Mouse (Mus musculus): Measurements from ENCODE around the gene Rbms3. TPM values are rescaled to one million over a fixed set of nuclear protein-coding genes. Genes with fewer than 3 reads are reported as not detected.

Gene Rbms3
- polyA plus RNA-seq, 1 experiment from 2014 or later = 18.9 TPM

DNA sequence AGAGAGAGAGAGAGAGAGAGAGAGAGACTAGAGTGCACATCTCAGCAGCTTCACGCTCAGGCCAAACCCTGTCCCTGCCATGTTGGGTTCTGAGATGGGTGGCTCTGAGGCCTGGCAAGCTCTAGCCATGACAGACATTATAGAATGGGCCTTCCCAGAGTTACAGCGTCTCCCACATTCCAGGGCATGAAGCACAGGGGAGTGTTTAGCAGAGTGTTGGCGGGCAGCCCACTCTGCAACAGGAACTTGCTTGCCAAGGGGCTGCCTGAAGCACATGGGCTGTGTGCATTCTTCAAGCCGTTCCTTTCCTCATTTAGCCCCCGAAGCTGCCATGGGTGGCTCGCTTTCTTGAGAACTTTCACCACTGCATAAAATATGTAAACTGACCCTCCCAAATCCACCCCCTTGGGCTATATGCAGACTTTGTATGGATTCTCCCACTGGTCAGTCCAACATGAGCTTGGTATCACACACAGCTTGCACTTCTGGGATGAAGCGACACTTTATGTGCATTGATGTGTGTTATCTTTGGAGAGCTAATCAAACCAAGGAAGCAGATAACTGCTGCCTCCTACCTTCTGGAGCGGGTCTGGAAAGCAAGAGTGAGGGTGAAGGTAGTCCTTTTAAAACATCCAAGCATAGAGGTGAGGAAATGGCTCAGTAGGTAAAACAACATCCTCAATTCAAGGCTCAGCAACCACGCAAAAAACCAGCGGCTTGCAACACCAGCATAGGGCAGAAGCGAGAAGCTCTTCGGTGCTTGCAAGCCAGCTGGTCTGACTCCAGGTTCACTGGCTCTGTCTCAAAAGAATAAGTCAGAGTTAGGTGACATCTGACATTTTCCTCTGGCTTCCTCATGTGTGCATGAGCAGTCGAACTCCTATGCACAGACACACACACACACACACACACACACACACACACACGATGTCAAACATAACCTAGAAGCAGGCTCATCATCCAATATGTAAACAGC is 436.9 kb downstream of the Rbms3 start:
- Histone ChIP-seq H3K4me2 (replicated peaks) (no peak overlapping the region), H3K27me3 (no peaks in the 10 kb centered on the region), H3K36me3 (no peaks in the 10 kb centered on the region), H3K9ac (replicated peaks) (no peak overlapping the region), H3K27ac (replicated peaks) (no peak overlapping the region), H3K9me3 (no peaks in the 10 kb centered on the region), H3K4me1 (peaks cover 16% of the 10 kb centered on the region), H3K4me3 (no peak overlapping the region)
- 65% methylated on average over 14 of the region's 14 CpGs for WGBS
- peak; percentile 93 for ATAC-seq (replicated peaks)

GRCm38 (mm10) chr9:117192093-117192492 is 437.6 kb downstream of the Rbms3 start:
- no peak overlapping the region for H3K4me2 ChIP-seq (replicated peaks)
- no peak overlapping the region for H3K9ac ChIP-seq (replicated peaks)
- H3K27me3 ChIP-seq = no peaks in the 10 kb centered on the region
- H3K36me3 ChIP-seq = no peaks in the 10 kb centered on the region
- H3K27ac ChIP-seq (replicated peaks) = 0 out of 2 replicates have a peak overlapping the region, but pooled peaks have one; percentile 23
- WGBS = 37% methylated on average over 15 of the region's 15 CpGs
- no peaks in the 10 kb centered on the region for H3K9me3 ChIP-seq
- peaks cover 20% of the 10 kb centered on the region for H3K4me1 ChIP-seq
- peak; percentile 52 for ATAC-seq (replicated peaks)
- no peak overlapping the region for H3K4me3 ChIP-seq

DNA sequence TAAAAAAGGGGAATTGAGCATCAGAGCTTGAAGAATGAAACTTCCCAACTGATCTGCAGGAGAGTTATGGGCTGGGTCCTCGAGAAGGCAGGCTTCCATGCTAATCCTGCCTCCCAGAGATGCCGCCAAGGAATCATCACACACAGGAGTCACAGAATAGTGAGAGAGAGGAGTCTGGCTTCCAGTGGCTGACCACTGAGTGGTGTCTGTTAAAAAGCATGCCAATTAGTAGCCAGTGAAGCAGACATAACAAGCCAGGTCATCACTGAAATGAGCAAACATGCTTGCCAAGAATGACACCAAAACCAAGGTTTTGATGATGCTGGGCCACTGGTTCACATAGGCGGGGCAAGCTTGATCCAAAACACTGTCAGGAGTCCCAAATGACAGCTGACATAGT is 441.3 kb downstream of the Rbms3 start:
- Histone ChIP-seq H3K4me1 (peaks cover 20% of the 10 kb centered on the region), H3K27me3 (no peaks in the 10 kb centered on the region), H3K9ac (replicated peaks) (no peak overlapping the region), H3K27ac (replicated peaks) (no peak overlapping the region), H3K36me3 (no peaks in the 10 kb centered on the region), H3K4me3 (no peak overlapping the region), H3K9me3 (no peaks in the 10 kb centered on the region), H3K4me2 (replicated peaks) (no peak overlapping the region)
- ATAC-seq (replicated peaks) = no peak
- WGBS = 60% methylated on average over 3 of the region's 3 CpGs

- Histone ChIP-seq H3K4me1 (peaks cover 12% of the 10 kb centered on the region), H3K4me3 (no peak overlapping the region), H3K36me3 (no peaks in the 10 kb centered on the region), H3K9me3 (no peaks in the 10 kb centered on the region), H3K9ac (replicated peaks) (no peak overlapping the region), H3K27me3 (no peaks in the 10 kb centered on the region), H3K27ac (replicated peaks) (no peak overlapping the region), H3K4me2 (replicated peaks) (no peak overlapping the region)
- no peak for ATAC-seq (replicated peaks)
- 77% methylated on average over 15 of the region's 15 CpGs for WGBS
These were observed 442.3 kb downstream of the Rbms3 start for GRCm38 (mm10) chr9:117187116-117188034.

DNA sequence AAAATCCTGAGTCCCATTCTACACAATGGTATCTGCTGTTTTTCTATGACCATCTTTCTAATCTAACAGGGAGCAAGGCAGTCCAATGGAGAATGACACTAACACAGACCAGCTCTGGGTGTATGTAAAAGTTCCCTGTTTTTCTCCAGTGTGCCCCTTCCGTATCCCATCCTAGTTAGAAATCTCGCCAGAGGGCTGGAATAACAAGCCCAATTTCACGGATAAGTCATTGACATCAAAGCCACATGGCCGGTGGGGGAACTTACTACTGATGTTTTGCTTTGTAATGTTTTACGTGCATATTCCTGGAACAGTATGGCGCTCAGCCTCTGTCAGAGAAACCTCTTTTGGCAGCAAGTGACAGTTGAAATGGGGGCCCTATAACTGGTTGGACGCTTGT is 449.1 kb downstream of the Rbms3 start:
- no peaks in the 10 kb centered on the region for H3K4me1 ChIP-seq
- no peak overlapping the region for H3K4me3 ChIP-seq
- no peak for ATAC-seq (replicated peaks)
- no peak overlapping the region for H3K9ac ChIP-seq (replicated peaks)
- WGBS = 94% methylated on average over 7 of the region's 7 CpGs
- no peaks in the 10 kb centered on the region for H3K9me3 ChIP-seq
- H3K27me3 ChIP-seq = no peaks in the 10 kb centered on the region
- no peaks in the 10 kb centered on the region for H3K36me3 ChIP-seq
- H3K4me2 ChIP-seq (replicated peaks) = no peak overlapping the region
- H3K27ac ChIP-seq (replicated peaks) = no peak overlapping the region

DNA sequence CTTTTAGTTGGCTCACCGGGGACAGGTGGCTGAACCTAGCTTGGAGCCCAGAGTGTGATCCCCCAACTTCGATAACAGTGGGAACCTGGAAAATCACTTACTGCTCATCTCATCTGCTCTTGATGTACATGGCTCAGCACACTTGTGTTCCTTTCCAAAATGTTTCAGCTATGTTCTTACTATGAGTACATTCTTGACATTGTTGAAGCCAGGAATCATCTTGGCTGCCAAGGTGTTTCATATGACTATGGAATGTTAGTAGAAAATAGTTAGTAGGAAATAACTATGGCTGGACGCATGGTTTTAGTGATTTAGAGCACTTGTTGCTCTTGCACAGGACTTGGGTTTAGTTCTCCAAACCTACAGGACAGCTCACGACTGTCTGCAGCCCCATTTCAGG is 451.3 kb downstream of the Rbms3 start:
- Histone ChIP-seq H3K27ac (replicated peaks) (no peak overlapping the region), H3K4me2 (replicated peaks) (no peak overlapping the region), H3K9ac (replicated peaks) (no peak overlapping the region), H3K4me1 (no peaks in the 10 kb centered on the region), H3K4me3 (no peak overlapping the region), H3K9me3 (no peaks in the 10 kb centered on the region), H3K36me3 (no peaks in the 10 kb centered on the region), H3K27me3 (no peaks in the 10 kb centered on the region)
- WGBS = 95% methylated on average over 4 of the region's 4 CpGs
- no peak for ATAC-seq (replicated peaks)

DNA sequence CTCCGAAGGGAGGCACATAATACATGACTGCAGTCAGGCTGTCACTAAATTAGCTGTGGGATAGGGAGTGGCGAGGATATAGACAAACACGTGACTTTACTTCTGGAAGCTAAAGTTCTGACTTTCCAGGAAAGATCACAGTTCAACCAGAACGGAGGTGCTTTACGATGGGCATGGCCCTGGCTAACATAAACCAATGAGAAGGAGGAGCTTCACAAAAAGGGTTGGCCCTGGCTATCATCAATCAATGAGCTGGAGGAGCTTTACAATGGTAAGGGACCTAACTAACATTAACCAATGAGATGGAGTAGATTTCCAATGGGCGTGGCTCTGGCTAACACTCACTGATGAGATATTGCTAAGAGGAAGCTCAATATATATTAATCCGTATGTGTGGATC is 457.2 kb downstream of the Rbms3 start:
- Histone ChIP-seq H3K27ac (replicated peaks) (no peak overlapping the region), H3K36me3 (no peaks in the 10 kb centered on the region), H3K9me3 (0 out of 2 replicates have a peak, but pooled peaks cover 3% of the 10 kb centered on the region), H3K4me3 (no peak overlapping the region), H3K4me1 (no peaks in the 10 kb centered on the region), H3K27me3 (no peaks in the 10 kb centered on the region), H3K9ac (replicated peaks) (no peak overlapping the region), H3K4me2 (replicated peaks) (no peak overlapping the region)
- 93% methylated on average over 7 of the region's 7 CpGs for WGBS
- no peak for ATAC-seq (replicated peaks)

DNA sequence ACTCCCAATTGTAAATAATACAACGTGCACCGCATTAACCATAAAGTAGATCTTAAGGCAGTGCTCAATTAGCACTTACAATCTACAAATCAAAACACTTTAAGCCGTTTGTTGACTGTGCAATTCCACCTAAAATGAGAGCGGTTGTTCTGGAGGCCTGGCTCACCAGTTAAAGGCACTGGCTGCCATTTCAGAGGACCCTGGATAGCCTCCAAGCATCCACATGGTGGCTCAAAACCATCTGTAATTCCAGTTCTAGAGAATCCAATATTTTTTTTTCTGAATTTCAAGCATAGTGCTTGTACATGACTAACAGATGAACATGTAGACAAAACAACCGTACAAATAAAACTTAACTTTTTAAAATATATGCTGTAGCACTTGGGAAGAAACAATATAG is 460.5 kb downstream of the Rbms3 start:
- no peak overlapping the region for H3K4me2 ChIP-seq (replicated peaks)
- H3K27ac ChIP-seq (replicated peaks) = no peak overlapping the region
- ATAC-seq (replicated peaks) = no peak
- 0 out of 2 replicates have a peak, but pooled peaks cover 3% of the 10 kb centered on the region for H3K9me3 ChIP-seq
- no peaks in the 10 kb centered on the region for H3K4me1 ChIP-seq
- no peak overlapping the region for H3K4me3 ChIP-seq
- 87% methylated on average over 5 of the region's 5 CpGs for whole genome bisulfite sequencing
- H3K9ac ChIP-seq (replicated peaks) = no peak overlapping the region
- H3K27me3 ChIP-seq = no peaks in the 10 kb centered on the region
- H3K36me3 ChIP-seq = no peaks in the 10 kb centered on the region

- 7% methylated on average over 6 of the region's 6 CpGs for WGBS
- Histone ChIP-seq H3K4me2 (replicated peaks) (no peak overlapping the region), H3K4me3 (no peak overlapping the region), H3K4me1 (peaks cover 7% of the 10 kb centered on the region), H3K9me3 (no peaks in the 10 kb centered on the region), H3K27ac (replicated peaks) (no peak overlapping the region), H3K27me3 (no peaks in the 10 kb centered on the region), H3K36me3 (no peaks in the 10 kb centered on the region), H3K9ac (replicated peaks) (no peak overlapping the region)
- 0 out of 2 replicates have a peak, but pooled peaks have one; percentile 57 for ATAC-seq (replicated peaks)
These were observed 466.6 kb downstream of the Rbms3 start for GRCm38 (mm10) chr9:117163143-117163542.

- Histone ChIP-seq H3K4me3 (no peak overlapping the region), H3K27me3 (no peaks in the 10 kb centered on the region), H3K36me3 (no peaks in the 10 kb centered on the region), H3K4me2 (replicated peaks) (no peak overlapping the region), H3K9ac (replicated peaks) (no peak overlapping the region), H3K27ac (replicated peaks) (no peak overlapping the region), H3K9me3 (no peaks in the 10 kb centered on the region), H3K4me1 (peaks cover 7% of the 10 kb centered on the region)
- ATAC-seq (replicated peaks) = no peak
- WGBS = 71% methylated on average over 6 of the region's 6 CpGs
These were observed 468.6 kb downstream of the Rbms3 start for GRCm38 (mm10) chr9:117161150-117161549.

DNA sequence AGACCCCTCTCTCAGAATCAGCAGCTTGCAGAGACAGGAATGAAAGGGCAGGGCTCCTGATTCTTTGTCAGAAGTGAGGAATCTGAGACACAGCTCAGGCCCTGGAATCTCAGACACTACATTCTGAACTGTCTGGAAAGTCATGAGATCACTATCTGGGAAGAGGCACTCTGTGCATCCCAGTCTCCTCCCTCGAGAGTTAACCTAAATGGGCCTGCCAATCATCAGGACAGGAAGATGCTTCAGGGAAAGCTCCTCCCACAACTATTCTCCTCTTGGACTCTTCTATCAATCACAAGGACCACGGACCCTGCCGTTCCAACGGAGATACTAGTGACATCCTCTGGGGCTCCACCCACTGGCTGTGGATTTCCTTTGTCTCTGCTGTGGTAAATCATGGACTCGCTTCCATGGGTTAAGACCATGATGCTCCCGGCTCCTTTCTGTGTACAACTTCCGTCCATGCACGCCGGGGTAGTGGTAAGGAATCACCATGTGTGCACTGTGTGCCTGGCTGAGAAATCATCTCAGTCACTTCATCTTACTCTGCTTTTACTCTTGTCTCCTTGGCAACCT is 473.3 kb downstream of the Rbms3 start:
- H3K4me3 ChIP-seq = no peak overlapping the region
- no peaks in the 10 kb centered on the region for H3K36me3 ChIP-seq
- no peaks in the 10 kb centered on the region for H3K9me3 ChIP-seq
- WGBS = 81% methylated on average over 9 of the region's 9 CpGs
- H3K27ac ChIP-seq (replicated peaks) = no peak overlapping the region
- no peaks in the 10 kb centered on the region for H3K27me3 ChIP-seq
- ATAC-seq (replicated peaks) = no peak
- no peak overlapping the region for H3K4me2 ChIP-seq (replicated peaks)
- no peaks in the 10 kb centered on the region for H3K4me1 ChIP-seq
- no peak overlapping the region for H3K9ac ChIP-seq (replicated peaks)

DNA sequence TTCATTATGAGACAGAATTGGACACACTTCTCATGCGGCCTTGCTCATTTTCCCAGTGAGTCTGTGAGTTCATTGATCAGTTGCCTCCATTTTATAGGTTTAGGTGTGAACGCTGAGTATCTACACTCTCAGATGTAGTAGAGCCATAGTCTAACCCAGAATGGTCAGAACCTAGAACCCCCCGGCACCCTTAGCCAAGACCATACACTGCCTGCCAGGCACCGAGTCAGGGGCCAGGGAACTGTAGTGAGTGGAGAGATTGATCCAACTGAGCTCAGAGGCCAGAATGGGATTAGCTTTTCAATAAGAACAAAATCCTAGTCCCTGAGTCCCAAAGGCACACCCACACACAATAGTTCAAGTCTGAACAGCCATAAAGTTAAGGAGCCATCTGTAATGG is 475.1 kb downstream of the Rbms3 start:
- 87% methylated on average over 4 of the region's 4 CpGs for WGBS
- Histone ChIP-seq H3K9ac (replicated peaks) (no peak overlapping the region), H3K9me3 (no peaks in the 10 kb centered on the region), H3K4me2 (replicated peaks) (no peak overlapping the region), H3K27me3 (no peaks in the 10 kb centered on the region), H3K27ac (replicated peaks) (no peak overlapping the region), H3K4me1 (no peaks in the 10 kb centered on the region), H3K4me3 (no peak overlapping the region), H3K36me3 (no peaks in the 10 kb centered on the region)
- no peak for ATAC-seq (replicated peaks)

Measured in forebrain, embryonic 15.5 days (tissue).